Mouse (Mus musculus): ENCODE results near the gene Ass1. TPM values are rescaled to one million over a fixed set of nuclear protein-coding genes. Genes with fewer than 3 reads are reported as not detected.

Ass1 gene
- polyA plus RNA-seq, 1 experiment from 2014 or later = 24.1 TPM

GRCm38 (mm10) chr2:31497113-31497512, 27.1 kb downstream of the Ass1 start:
- no peak overlapping the region for H3K4me3 ChIP-seq (ENCODE audit: low read depth, low read length)
- peaks cover 6% of the 10 kb centered on the region for H3K27me3 ChIP-seq (replicated peaks; ENCODE audit: control insufficient read depth, insufficient read depth, low read length)
- DNase-seq (ENCODE audit: low spot score) = peak; percentile 39
- H3K9me3 ChIP-seq (ENCODE audit: control insufficient read depth, low read length) = no peaks in the 10 kb centered on the region
- H3K36me3 ChIP-seq (ENCODE audit: control insufficient read depth, insufficient read depth, low read length) = no peaks in the 10 kb centered on the region
- 0 out of 2 replicates have a peak, but pooled peaks have one; percentile 24 for ATAC-seq (ENCODE audit: low read depth)
- 43% methylated on average over 5 of the region's 7 CpGs for WGBS
- peaks cover 4% of the 10 kb centered on the region for H3K4me1 ChIP-seq (ENCODE audit: control insufficient read depth, insufficient read depth, low read length)
- H3K9ac ChIP-seq (ENCODE audit: low read depth, low read length) = no peak overlapping the region
- H3K27ac ChIP-seq (replicated peaks; ENCODE audit: low read depth, low read length) = no peak overlapping the region
- H3K4me2 ChIP-seq (ENCODE audit: low read depth, low read length) = no peak overlapping the region

DNA sequence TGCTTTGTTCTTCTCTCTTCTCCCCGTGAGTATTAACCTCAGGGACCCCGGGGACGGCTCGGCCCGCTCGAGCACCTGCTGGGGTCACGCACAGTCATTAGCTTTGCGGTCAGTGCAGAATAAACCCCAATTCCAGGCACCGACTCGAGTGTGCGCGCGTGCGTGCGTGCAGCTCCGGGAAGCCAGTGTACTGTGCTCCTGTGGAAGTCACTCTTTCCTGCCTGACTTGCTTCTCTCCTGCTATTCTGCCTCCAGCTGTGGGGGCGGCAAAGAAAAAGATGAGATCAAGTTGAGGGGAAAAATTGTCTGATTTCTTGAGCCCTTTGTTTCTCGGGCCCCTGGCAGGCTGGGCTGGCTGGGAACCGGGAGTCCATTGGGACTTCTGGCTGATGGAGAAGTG, 27.6 kb downstream of the Ass1 start:
- Histone ChIP-seq H3K9ac (ENCODE audit: low read depth, low read length) (no peak overlapping the region), H3K9me3 (ENCODE audit: control insufficient read depth, low read length) (no peaks in the 10 kb centered on the region), H3K27ac (replicated peaks; ENCODE audit: low read depth, low read length) (no peak overlapping the region), H3K4me1 (ENCODE audit: control insufficient read depth, insufficient read depth, low read length) (peaks cover 4% of the 10 kb centered on the region), H3K4me2 (ENCODE audit: low read depth, low read length) (no peak overlapping the region), H3K27me3 (replicated peaks; ENCODE audit: control insufficient read depth, insufficient read depth, low read length) (peaks cover 6% of the 10 kb centered on the region), H3K4me3 (ENCODE audit: low read depth, low read length) (no peak overlapping the region), H3K36me3 (ENCODE audit: control insufficient read depth, insufficient read depth, low read length) (no peaks in the 10 kb centered on the region)
- no peak for DNase-seq (ENCODE audit: low spot score)
- ATAC-seq (ENCODE audit: low read depth) = no peak
- WGBS = 67% methylated on average over 19 of the region's 19 CpGs

DNA sequence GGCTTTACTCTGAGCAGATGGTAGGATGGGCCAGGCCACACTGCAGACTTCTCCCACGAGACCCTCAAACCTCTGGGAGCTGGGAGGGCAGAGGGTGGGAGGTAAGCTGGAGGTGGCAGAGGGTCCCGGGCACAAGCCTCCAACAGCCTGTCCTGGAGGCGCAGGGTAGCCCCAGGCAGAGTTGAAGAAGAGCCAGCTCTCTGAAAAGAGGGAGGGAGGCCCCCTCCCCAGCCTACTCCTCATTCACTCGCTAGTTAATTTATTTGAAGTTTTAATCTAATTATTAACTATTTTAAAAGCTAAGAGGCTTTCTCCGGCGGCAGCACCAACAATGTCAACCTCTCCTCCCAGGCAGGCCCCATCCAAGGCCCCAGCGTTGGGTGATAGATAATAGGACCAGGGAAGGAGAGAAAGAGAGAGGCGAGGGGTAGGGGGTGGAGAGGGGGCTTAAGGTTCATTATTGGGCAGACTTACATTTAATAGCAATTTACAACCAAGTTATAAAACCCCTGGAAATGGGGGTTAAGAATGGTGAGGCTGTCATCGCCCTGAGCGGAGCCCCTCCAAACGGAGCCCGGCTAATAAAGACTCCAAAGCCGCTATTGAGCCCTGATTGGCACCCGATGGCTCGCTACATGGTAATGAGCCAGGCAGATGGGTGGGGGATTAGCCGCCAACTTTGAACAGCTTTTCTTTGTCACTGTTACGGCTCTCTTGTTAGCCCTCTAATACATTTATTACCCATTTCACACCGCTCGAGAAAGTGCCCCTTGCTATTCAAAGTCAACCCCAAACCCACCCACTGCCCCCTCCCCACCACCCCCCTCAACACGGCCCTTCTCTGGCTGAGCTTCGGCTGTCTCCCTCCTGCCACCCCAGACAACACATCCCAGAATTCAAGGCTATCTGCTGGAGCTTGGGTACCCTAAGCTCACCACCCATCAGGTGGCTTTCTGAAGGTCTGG, 29.6 kb downstream of the Ass1 start:
- Histone ChIP-seq H3K36me3 (ENCODE audit: control insufficient read depth, insufficient read depth, low read length) (no peaks in the 10 kb centered on the region), H3K27me3 (replicated peaks; ENCODE audit: control insufficient read depth, insufficient read depth, low read length) (peaks cover 6% of the 10 kb centered on the region), H3K27ac (replicated peaks; ENCODE audit: low read depth, low read length) (no peak overlapping the region), H3K4me3 (ENCODE audit: low read depth, low read length) (no peak overlapping the region), H3K4me2 (ENCODE audit: low read depth, low read length) (no peak overlapping the region), H3K9me3 (ENCODE audit: control insufficient read depth, low read length) (no peaks in the 10 kb centered on the region), H3K4me1 (ENCODE audit: control insufficient read depth, insufficient read depth, low read length) (peaks cover 4% of the 10 kb centered on the region), H3K9ac (ENCODE audit: low read depth, low read length) (no peak overlapping the region)
- 45% methylated on average over 21 of the region's 21 CpGs for WGBS
- DNase-seq (ENCODE audit: low spot score) (no peak), ATAC-seq (ENCODE audit: low read depth) (no peak)

DNA sequence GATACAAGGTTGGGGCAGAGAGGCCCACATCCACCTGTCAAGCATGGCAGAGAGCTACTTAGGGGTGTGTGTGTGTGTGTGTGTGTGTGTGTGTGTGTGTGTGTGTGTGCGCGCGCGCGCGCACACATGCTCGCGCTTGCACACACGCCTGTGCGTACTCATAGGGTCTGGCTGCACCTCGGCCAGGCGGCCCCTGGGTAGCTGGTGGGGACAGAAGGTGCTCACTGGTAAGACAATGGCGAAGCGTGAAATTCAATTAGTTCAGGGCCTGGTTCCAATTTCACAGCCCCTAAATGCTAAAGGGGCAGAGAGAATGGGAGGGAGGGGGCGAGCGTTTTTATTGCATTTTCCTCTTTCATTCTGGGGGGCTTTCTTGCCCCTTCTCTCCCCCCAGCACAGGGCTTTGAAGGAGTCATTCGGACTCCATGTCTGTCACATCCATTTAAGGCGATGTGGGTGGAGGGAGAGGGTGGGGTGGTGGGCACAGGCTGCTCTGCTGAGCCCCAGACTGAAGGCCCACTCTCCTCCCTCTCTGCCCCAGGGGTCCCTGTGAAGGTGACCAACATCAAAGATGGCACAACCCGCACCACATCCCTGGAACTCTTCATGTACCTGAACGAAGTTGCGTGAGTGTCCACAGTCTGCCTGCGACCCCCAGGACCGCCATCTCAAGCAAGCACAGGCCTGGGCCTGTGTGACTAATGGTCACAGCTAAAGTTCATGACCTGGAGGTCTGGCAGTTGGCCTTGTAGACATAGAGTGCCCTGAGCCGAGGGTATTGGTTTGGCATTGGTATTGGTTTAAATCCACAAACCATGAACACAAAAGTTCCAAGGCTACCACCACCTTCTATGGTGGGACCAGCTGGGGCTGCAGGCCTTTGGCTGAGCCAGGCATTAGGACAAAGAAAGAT, 30.5 kb downstream of the Ass1 start:
- no peak overlapping the region for H3K4me3 ChIP-seq (ENCODE audit: low read depth, low read length)
- H3K4me2 ChIP-seq (ENCODE audit: low read depth, low read length) = no peak overlapping the region
- ATAC-seq (ENCODE audit: low read depth) (no peak), DNase-seq (ENCODE audit: low spot score) (no peak)
- no peaks in the 10 kb centered on the region for H3K9me3 ChIP-seq (ENCODE audit: control insufficient read depth, low read length)
- H3K9ac ChIP-seq (ENCODE audit: low read depth, low read length) = no peak overlapping the region
- peaks cover 4% of the 10 kb centered on the region for H3K4me1 ChIP-seq (ENCODE audit: control insufficient read depth, insufficient read depth, low read length)
- no peaks in the 10 kb centered on the region for H3K36me3 ChIP-seq (ENCODE audit: control insufficient read depth, insufficient read depth, low read length)
- WGBS = 55% methylated on average over 21 of the region's 24 CpGs
- no peak overlapping the region for H3K27ac ChIP-seq (replicated peaks; ENCODE audit: low read depth, low read length)
- H3K27me3 ChIP-seq (replicated peaks; ENCODE audit: control insufficient read depth, insufficient read depth, low read length) = peaks cover 6% of the 10 kb centered on the region

- Histone ChIP-seq H3K27ac (replicated peaks; ENCODE audit: low read depth, low read length) (no peak overlapping the region), H3K9me3 (ENCODE audit: control insufficient read depth, low read length) (no peaks in the 10 kb centered on the region), H3K4me1 (ENCODE audit: control insufficient read depth, insufficient read depth, low read length) (peaks cover 4% of the 10 kb centered on the region), H3K36me3 (ENCODE audit: control insufficient read depth, insufficient read depth, low read length) (no peaks in the 10 kb centered on the region), H3K4me3 (ENCODE audit: low read depth, low read length) (no peak overlapping the region), H3K9ac (ENCODE audit: low read depth, low read length) (no peak overlapping the region), H3K27me3 (replicated peaks; ENCODE audit: control insufficient read depth, insufficient read depth, low read length) (peaks cover 6% of the 10 kb centered on the region), H3K4me2 (ENCODE audit: low read depth, low read length) (no peak overlapping the region)
- DNase-seq (ENCODE audit: low spot score) = peak; percentile 29
- 52% methylated on average over 17 of the region's 20 CpGs for WGBS
- ATAC-seq (ENCODE audit: low read depth) = no peak
These were observed 31.6 kb downstream of the Ass1 start for GRCm38 (mm10) chr2:31501448-31502130.

GRCm38 (mm10) chr2:31502616-31503522, 32.9 kb downstream of the Ass1 start:
- DNase-seq (ENCODE audit: low spot score) = no peak
- Histone ChIP-seq H3K27me3 (replicated peaks; ENCODE audit: control insufficient read depth, insufficient read depth, low read length) (peaks cover 6% of the 10 kb centered on the region), H3K4me1 (ENCODE audit: control insufficient read depth, insufficient read depth, low read length) (peaks cover 4% of the 10 kb centered on the region), H3K36me3 (ENCODE audit: control insufficient read depth, insufficient read depth, low read length) (no peaks in the 10 kb centered on the region), H3K9ac (ENCODE audit: low read depth, low read length) (no peak overlapping the region), H3K4me3 (ENCODE audit: low read depth, low read length) (no peak overlapping the region), H3K4me2 (ENCODE audit: low read depth, low read length) (no peak overlapping the region), H3K9me3 (ENCODE audit: control insufficient read depth, low read length) (no peaks in the 10 kb centered on the region), H3K27ac (replicated peaks; ENCODE audit: low read depth, low read length) (no peak overlapping the region)
- WGBS = 51% methylated on average over 15 of the region's 15 CpGs
- ATAC-seq (ENCODE audit: low read depth) = no peak

GRCm38 (mm10) chr2:31505472-31505871, 35.5 kb downstream of the Ass1 start:
- H3K36me3 ChIP-seq (ENCODE audit: control insufficient read depth, insufficient read depth, low read length) = no peaks in the 10 kb centered on the region
- no peak overlapping the region for H3K4me3 ChIP-seq (ENCODE audit: low read depth, low read length)
- WGBS = 44% methylated on average over 11 of the region's 11 CpGs
- no peak overlapping the region for H3K4me2 ChIP-seq (ENCODE audit: low read depth, low read length)
- H3K9ac ChIP-seq (ENCODE audit: low read depth, low read length) = no peak overlapping the region
- no peak for ATAC-seq (ENCODE audit: low read depth)
- H3K27ac ChIP-seq (replicated peaks; ENCODE audit: low read depth, low read length) = no peak overlapping the region
- no peaks in the 10 kb centered on the region for H3K9me3 ChIP-seq (ENCODE audit: control insufficient read depth, low read length)
- peak; percentile 28 for DNase-seq (ENCODE audit: low spot score)
- H3K27me3 ChIP-seq (replicated peaks; ENCODE audit: control insufficient read depth, insufficient read depth, low read length) = no peaks in the 10 kb centered on the region; the same call in 1 of the 2 replicates
- peaks cover 3% of the 10 kb centered on the region for H3K4me1 ChIP-seq (ENCODE audit: control insufficient read depth, insufficient read depth, low read length)
